Mouse (Mus musculus) G1E (cell line): ENCODE data around the gene Slc39a8.

Experiments
- CTCF ChIP-seq: IDR thresholded peaks from 2 replicates; pipeline ENCODE4 v1.5.1; 2012; ENCODE audit warnings: low read depth, low read length, inconsistent platforms, mixed read lengths
- TAL1 ChIP-seq: conservative IDR thresholded peaks from 2 replicates; pipeline ENCODE4 v1.6.1; 2012; ENCODE audit warnings: low read depth, low read length, inconsistent platforms, mixed read lengths

DNA sequence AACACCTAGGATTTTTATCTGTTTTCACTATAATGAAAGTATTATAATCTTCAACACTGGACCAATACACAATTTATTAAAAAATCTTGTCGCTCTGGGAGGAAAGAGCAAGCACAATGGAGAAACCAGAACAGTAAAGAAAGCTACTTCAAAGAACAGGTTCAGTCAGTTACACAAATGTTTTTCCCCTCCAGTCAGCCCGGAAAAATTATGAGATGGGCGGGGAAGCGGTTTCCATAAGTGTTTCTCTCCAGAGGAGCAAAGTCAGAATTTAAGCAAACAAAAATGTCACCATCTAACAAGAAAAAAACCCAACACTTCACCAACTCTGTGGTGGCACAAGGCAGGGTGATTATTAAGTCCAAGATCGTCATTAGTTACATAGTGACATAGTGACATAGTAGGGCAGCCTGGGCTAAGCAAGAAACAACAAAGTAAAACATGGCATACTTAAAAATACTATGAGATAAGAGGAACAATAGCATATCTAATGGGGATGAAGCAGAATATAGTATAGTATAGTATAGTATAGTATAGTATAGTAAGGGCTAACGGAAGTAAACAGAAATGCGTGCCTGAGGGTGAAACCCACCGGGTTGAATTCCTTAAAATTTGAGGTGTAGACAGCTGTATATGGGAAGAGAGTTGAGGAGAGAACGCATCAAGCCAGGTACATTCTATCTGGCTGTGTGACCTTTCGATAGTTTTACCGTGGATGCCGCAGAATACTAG is 61.0 kb downstream of the Slc39a8 start:
- TF ChIP-seq CTCF, result no peak
- TF ChIP-seq TAL1, result no peak
